Mouse (Mus musculus) hindbrain, embryonic 10.5 days (tissue): Measurements from ENCODE around the gene Gm9507. TPM values are rescaled to one million over a fixed set of nuclear protein-coding genes. Genes with fewer than 3 reads are reported as not detected.
"Not testable (repeated sequence)": the region's sequence is repeated elsewhere in the genome, so short reads cannot be mapped to it uniquely, and the experiment has no call there.

Source experiments
- DNase-seq: peaks from one replicate; pipeline ENCODE4 v3.0.0-alpha.2; 2017; ENCODE audit warnings: low spot score
- H3K27ac ChIP-seq: fragments of 300-500 bp; sonication (generic); 2 replicates; pipeline ENCODE4 v1.5.1; 2016; ENCODE audit warnings: mild to moderate bottlenecking, moderate library complexity
- H3K27me3 ChIP-seq: fragments of 300-500 bp; sonication (generic); 2 replicates; pipeline ENCODE4 v1.6.1; 2016; ENCODE audit warnings: mild to moderate bottlenecking; ENCODE audit not compliant: poor library complexity, insufficient read depth, severe bottlenecking
- H3K36me3 ChIP-seq: fragments of 300-500 bp; sonication (generic); 2 replicates; pipeline ENCODE4 v1.6.1; 2016; ENCODE audit warnings: mild to moderate bottlenecking, moderate library complexity
- H3K4me1 ChIP-seq: fragments of 300-500 bp; sonication (generic); replicated peaks from 2 replicates; pipeline ENCODE4 v1.6.1; 2016; ENCODE audit warnings: mild to moderate bottlenecking
- H3K4me3 ChIP-seq: fragments of 300-500 bp; sonication (generic); 2 replicates; pipeline ENCODE4 v1.5.1; 2016; ENCODE audit warnings: mild to moderate bottlenecking, moderate library complexity
- H3K9me3 ChIP-seq: fragments of 300-500 bp; sonication (generic); 2 replicates; pipeline ENCODE4 v1.6.1; 2016; ENCODE audit warnings: mild to moderate bottlenecking, moderate library complexity
- WGBS: fragments of 180-500 bp; shearing (Covaris S2); methylation state at CpG from one replicate; pipeline ENCODE4 v1.1.7; 2016; 5-methylcytosine and 5-hydroxymethylcytosine counted together
- polyA plus RNA-seq: library from polyadenylated mRNA; unstranded; fragments of >200 nt; fragmentation: Nextera tagmentation; extraction: Ambion mirVana; gene quantifications from 2 replicates; pipeline ENCODE4 v1.2.1, GENCODE M21; 2016

Gm9507 gene
- polyA plus RNA-seq, 1 experiment from 2014 or later, result not detected

- H3K36me3 ChIP-seq, result no peaks in the 10 kb centered on the region
- peak within 1 kb of the TSS; percentile 74 for H3K27ac ChIP-seq
- H3K4me1 ChIP-seq, result peaks cover 29% of the 10 kb centered on the region
- H3K27me3 ChIP-seq, result no peaks in the 10 kb centered on the region
- H3K4me3 ChIP-seq, result no peak within 1 kb of the TSS
- WGBS, result 54% methylated on average over 8 of the region's 8 CpGs
- DNase-seq, result no peak
- H3K9me3 ChIP-seq, result no peaks in the 10 kb centered on the region
Observed at GRCm38 (mm10) chr10:77798921-77799508, 12.6 kb downstream of the Gm9507 start, which contains the start of gene Gm19668. TSS of gene Gm19668 (minus strand) at chr10:77799133.

- H3K4me1 ChIP-seq, result peaks cover 35% of the 10 kb centered on the region
- DNase-seq, result not testable (repeated sequence)
Observed at GRCm38 (mm10) chr10:77798164-77798920, 13.3 kb downstream of the Gm9507 start.

GRCm38 (mm10) chr10:77797677-77798076 is 14.0 kb downstream of the Gm9507 start:
- no peaks in the 10 kb centered on the region for H3K27me3 ChIP-seq
- 15% methylated on average over 3 of the region's 3 CpGs for WGBS
- peak overlapping the region; percentile 74 for H3K27ac ChIP-seq
- no peak for DNase-seq
- no peaks in the 10 kb centered on the region for H3K9me3 ChIP-seq
- peaks cover 37% of the 10 kb centered on the region for H3K4me1 ChIP-seq
- H3K4me3 ChIP-seq, result no peak overlapping the region
- no peaks in the 10 kb centered on the region for H3K36me3 ChIP-seq

More at GRCm38 (mm10) chr10:77798164-77798920, 13.3 kb downstream of the Gm9507 start:
- H3K36me3 ChIP-seq, H3K9me3 ChIP-seq, H3K27me3 ChIP-seq, H3K4me3 ChIP-seq: not testable (repeated sequence)
- WGBS, result 39% methylated on average over 3 of the region's 3 CpGs
- H3K27ac ChIP-seq, result peak overlapping the region; percentile 74

GRCm38 (mm10) chr10:77794976-77795375 is 16.7 kb downstream of the Gm9507 start, which contains the start of gene Gm9639:
TSS of gene Gm9639 (minus strand) at chr10:77795076.
- no peaks in the 10 kb centered on the region for H3K36me3 ChIP-seq
- H3K9me3 ChIP-seq, result no peaks in the 10 kb centered on the region
- peaks cover 37% of the 10 kb centered on the region for H3K4me1 ChIP-seq
- H3K4me3 ChIP-seq, result no peak within 1 kb of the TSS
- 46% methylated on average over 2 of the region's 2 CpGs for WGBS
- H3K27me3 ChIP-seq, result no peaks in the 10 kb centered on the region
- no peak for DNase-seq
- H3K27ac ChIP-seq, result peak within 1 kb of the TSS; percentile 69; the same call in 1 of the 2 replicates

- DNase-seq, result no peak
- WGBS, result 78% methylated on average over 2 of the region's 2 CpGs
- Histone ChIP-seq H3K27me3 (no peaks in the 10 kb centered on the region), H3K27ac (no peak overlapping the region), H3K4me1 (0 out of 2 replicates have a peak, but pooled peaks cover 5% of the 10 kb centered on the region), H3K4me3 (no peak overlapping the region), H3K36me3 (no peaks in the 10 kb centered on the region), H3K9me3 (no peaks in the 10 kb centered on the region)
Observed at GRCm38 (mm10) chr10:77788621-77789020, 23.0 kb downstream of the Gm9507 start.

- not testable (repeated sequence) for H3K4me1 ChIP-seq, H3K27ac ChIP-seq, H3K36me3 ChIP-seq, DNase-seq, H3K27me3 ChIP-seq, H3K9me3 ChIP-seq, H3K4me3 ChIP-seq
- WGBS, result 56% methylated on average over 1 of the region's 1 CpGs
Observed at GRCm38 (mm10) chr10:77787876-77788275, 23.8 kb downstream of the Gm9507 start, which contains the start of gene Gm7137. TSS of gene Gm7137 (minus strand) at chr10:77788200.

GRCm38 (mm10) chr10:77783396-77783795 is 28.2 kb downstream of the Gm9507 start:
- H3K27me3 ChIP-seq, H3K36me3 ChIP-seq, DNase-seq, H3K27ac ChIP-seq, H3K4me1 ChIP-seq, H3K4me3 ChIP-seq, H3K9me3 ChIP-seq: not testable (repeated sequence)
- 95% methylated on average over 3 of the region's 3 CpGs for WGBS

- H3K4me1 ChIP-seq, H3K27me3 ChIP-seq, H3K27ac ChIP-seq, H3K36me3 ChIP-seq, DNase-seq, H3K4me3 ChIP-seq, H3K9me3 ChIP-seq: not testable (repeated sequence)
- WGBS, result 65% methylated on average over 1 of the region's 1 CpGs
Observed at GRCm38 (mm10) chr10:77782442-77782841, 29.2 kb downstream of the Gm9507 start, which contains the start of gene Gm3250. TSS of gene Gm3250 (minus strand) at chr10:77782542.

GRCm38 (mm10) chr10:77776844-77777243 is 34.8 kb downstream of the Gm9507 start, which contains the start of gene Gm7138:
TSS of gene Gm7138 (minus strand) at chr10:77776944.
- DNase-seq, H3K9me3 ChIP-seq, H3K4me1 ChIP-seq, H3K36me3 ChIP-seq, H3K27me3 ChIP-seq, H3K27ac ChIP-seq, H3K4me3 ChIP-seq: not testable (repeated sequence)
- 87% methylated on average over 1 of the region's 1 CpGs for WGBS

- not testable (repeated sequence) for H3K9me3 ChIP-seq, H3K36me3 ChIP-seq, H3K4me3 ChIP-seq, H3K4me1 ChIP-seq, DNase-seq, H3K27ac ChIP-seq, H3K27me3 ChIP-seq
- WGBS, result 97% methylated on average over 3 of the region's 3 CpGs
Observed at GRCm38 (mm10) chr10:77772142-77772541, 39.5 kb downstream of the Gm9507 start.

GRCm38 (mm10) chr10:77771225-77771624 is 40.4 kb downstream of the Gm9507 start, which contains the start of gene Gm3238:
TSS of gene Gm3238 (minus strand) at chr10:77771325.
- not testable (repeated sequence) for H3K36me3 ChIP-seq, H3K9me3 ChIP-seq, H3K27ac ChIP-seq, H3K27me3 ChIP-seq, H3K4me1 ChIP-seq, H3K4me3 ChIP-seq, DNase-seq
- 71% methylated on average over 1 of the region's 1 CpGs for WGBS

- Histone ChIP-seq H3K27me3 (no peaks in the 10 kb centered on the region), H3K9me3 (no peaks in the 10 kb centered on the region), H3K27ac (no peak overlapping the region), H3K36me3 (no peaks in the 10 kb centered on the region), H3K4me3 (no peak overlapping the region), H3K4me1 (no peaks in the 10 kb centered on the region; the same call in 1 of the 2 replicates)
- WGBS, result 84% methylated on average over 1 of the region's 1 CpGs
- DNase-seq, result no peak
Observed at GRCm38 (mm10) chr10:77769727-77770126, 41.9 kb downstream of the Gm9507 start.
